Mouse (Mus musculus) regulatory T cell (primary cell): ENCODE measurements around the gene Ifi205.

Experiments used
- in situ Hi-C: fragments of 300-600 bp; cut with MboI, MseI; formaldehyde crosslinking; loops from one replicate; pipeline ENCODE4 v1.15.1; 2025; ENCODE audit warnings: high pct_unique_total_duplicates

Ifi205 gene

GRCm38 (mm10) chr1:173973111-173973510, 58.5 kb downstream of the Ifi205 start:
- in situ Hi-C loops, result no loop called here
